Mouse (Mus musculus) bone marrow, adult 2 months (tissue): ENCODE measurements at regions not wholly inside any gene's neighbourhood (a gene's known extent, or its start where the extent isn't known, plus 50 kb on each side); places are given as distances from the start of the nearest gene placed in this dataset.

Source experiments
- CTCF ChIP-seq: fragments of 200-500 bp; IDR thresholded peaks from 2 replicates; pipeline ENCODE4 v1.5.1; 2011; ENCODE audit warnings: low read length, control low read depth; ENCODE audit not compliant: control insufficient read depth, insufficient read depth
- POLR2A ChIP-seq: fragments of 200-500 bp; IDR thresholded peaks from 2 replicates; pipeline ENCODE4 v1.6.1; 2011; ENCODE audit warnings: low read depth, mild to moderate bottlenecking, control low read depth, low read length, borderline replicate concordance; ENCODE audit not compliant: control insufficient read depth

DNA sequence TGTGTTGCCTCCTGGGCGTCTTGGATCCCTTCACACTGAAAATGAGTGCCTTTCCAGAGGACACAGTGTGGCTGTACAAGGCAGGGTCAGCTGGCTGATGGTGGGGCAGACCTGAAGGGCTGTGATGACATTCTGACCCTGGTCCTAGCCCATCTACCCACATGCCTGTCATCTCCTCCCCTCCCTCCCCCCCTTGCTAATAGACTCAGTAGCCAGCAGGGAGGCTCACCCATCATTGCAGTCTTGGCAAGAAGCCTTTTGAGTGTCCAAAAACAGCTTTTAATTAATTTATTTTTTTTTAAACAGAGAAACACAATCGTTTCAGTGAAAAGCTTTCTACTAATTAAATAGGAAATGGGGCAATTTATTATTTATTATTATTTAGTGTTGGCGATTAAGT is 67.0 kb upstream of the Ssx2ip start:
- TF ChIP-seq POLR2A = no peak
- no peak for TF ChIP-seq CTCF
